Mouse (Mus musculus): ENCODE data around the gene Clec11a.

DNA sequence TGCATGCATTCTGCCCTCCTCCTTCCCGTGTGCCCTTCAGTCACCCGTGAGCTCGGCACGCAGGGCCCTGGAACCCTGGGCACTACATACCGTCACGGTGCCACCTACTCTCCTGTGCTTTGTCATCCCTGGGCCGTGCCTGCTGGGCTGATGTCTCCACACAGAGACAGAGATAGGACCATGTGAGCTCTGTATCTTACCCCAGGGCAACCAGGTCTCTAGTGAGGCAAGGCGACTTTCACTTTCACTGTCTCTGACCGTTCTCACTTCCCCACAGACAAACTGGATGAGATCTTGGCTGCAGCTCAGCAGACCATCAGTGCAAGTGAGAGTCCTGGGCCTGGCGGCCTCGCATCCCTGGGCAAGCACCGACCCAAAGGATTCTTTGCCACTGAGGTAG lies 37.9 kb upstream of the Clec11a start:
- TF ChIP-seq CTCF (IDR thresholded peaks at IDR 0.05; ENCODE audit: insufficient read depth, low read depth, low read length) (no peak), POLR2A (IDR thresholded peaks at IDR 0.05; ENCODE audit: insufficient read depth, low read depth, low read length) (no peak)

Measured in olfactory bulb, adult 2 months (tissue).